Mouse (Mus musculus) cortical plate, adult 2 months (tissue): ENCODE measurements around the gene Ldlrap1. TPM values are rescaled to one million over a fixed set of nuclear protein-coding genes. Genes with fewer than 3 reads are reported as not detected.
A peak's percentile ranks its signal among the peaks of the same experiment; 100 is the strongest.

ENCODE experiments used
- H3K27ac ChIP-seq: fragments of 200-500 bp; 2 replicates; pipeline ENCODE4 v1.5.1; 2012; ENCODE audit warnings: low read length, control low read depth, inconsistent platforms; ENCODE audit not compliant: insufficient read depth
- H3K4me1 ChIP-seq: fragments of 200-500 bp; 2 replicates; pipeline ENCODE4 v1.6.1; 2011; ENCODE audit warnings: low read length; ENCODE audit not compliant: control insufficient read depth, insufficient read depth
- H3K4me3 ChIP-seq: fragments of 200-500 bp; 2 replicates; pipeline ENCODE4 v1.5.1; 2011; ENCODE audit warnings: mild to moderate bottlenecking, low read length, control low read depth; ENCODE audit not compliant: insufficient read depth
- CTCF ChIP-seq: fragments of 200-500 bp; IDR thresholded peaks from 2 replicates; pipeline ENCODE4 v1.5.1; 2011; ENCODE audit warnings: mild to moderate bottlenecking, control low read depth, low read length; ENCODE audit not compliant: insufficient read depth; ENCODE audit errors: extremely low read depth
- POLR2A ChIP-seq: fragments of 200-500 bp; IDR thresholded peaks from 2 replicates; pipeline ENCODE4 v1.6.1; 2011; ENCODE audit warnings: mild to moderate bottlenecking, low read length, control low read depth; ENCODE audit not compliant: insufficient read depth; ENCODE audit errors: extremely low read depth
- polyA plus RNA-seq: library from polyadenylated mRNA; depleted of rRNA; stranded (reverse); fragments of >200 nt; gene quantifications from 2 replicates; pipeline ENCODE4 v1.2.3, GENCODE M21; 2012

Ldlrap1 gene
- polyA plus RNA-seq, 1 experiment = 3.0 TPM

DNA sequence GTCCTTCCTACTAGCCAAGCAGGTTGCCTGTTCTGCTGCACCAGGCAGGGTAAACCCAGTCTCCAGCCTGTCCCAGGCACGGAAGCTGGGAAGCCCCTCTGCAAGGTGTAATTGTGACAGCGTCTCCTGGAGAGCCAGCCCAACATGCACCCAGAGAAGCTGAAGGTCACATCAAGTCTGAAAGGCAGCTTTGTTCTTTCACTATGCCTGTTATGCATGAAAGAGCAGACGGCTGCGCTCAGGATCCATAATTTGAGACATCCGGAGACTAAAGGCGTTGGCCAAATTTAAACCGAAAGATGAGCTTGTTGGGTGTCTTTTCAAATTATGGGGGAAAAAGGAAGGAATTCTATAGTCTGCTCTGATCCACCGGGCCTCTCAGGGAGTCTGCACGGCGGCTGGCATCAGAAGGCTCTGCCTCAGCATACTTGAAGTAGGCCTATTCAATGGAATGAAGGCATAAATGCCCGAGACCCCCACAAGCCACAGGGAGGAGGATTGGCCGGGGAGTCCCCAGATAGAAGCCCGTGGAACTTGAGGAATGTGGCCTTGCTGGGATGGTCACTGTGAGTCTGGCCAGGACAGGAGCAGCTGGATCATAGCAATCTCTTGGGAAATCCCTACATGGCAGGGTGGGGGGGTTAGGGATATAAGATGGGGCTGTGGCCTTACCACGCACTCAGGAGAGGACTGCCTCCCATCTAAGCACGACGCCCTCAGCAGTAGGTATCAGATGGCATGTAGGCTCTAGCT is 23.8 kb downstream of the Ldlrap1 start:
- Histone ChIP-seq H3K4me3 (no peak overlapping the region), H3K4me1 (peaks cover 8% of the 10 kb centered on the region), H3K27ac (peak overlapping the region; percentile 10; the same call in 1 of the 2 replicates)
- TF ChIP-seq POLR2A (no peak), CTCF (no peak)

DNA sequence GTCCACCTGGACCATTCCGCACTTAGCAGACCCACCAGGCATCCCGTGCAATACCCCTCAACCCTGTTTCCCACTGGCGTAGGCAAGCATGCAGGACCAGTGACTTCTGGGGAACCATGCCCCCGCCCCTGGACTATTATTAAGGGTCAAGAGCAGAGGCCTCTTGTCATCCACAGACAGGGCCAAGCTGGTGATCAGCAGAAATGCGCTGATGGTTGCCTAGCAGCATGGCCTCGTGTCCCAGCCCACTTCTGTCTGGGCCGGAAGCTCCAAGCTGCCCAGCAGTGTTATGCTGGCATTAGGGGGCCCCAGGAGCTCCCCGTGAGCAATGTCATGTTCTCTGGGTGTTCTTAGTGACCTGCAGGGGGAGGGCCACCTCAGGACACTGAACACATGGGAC is 25.9 kb downstream of the Ldlrap1 start:
- Histone ChIP-seq H3K27ac (no peak overlapping the region), H3K4me3 (no peak overlapping the region), H3K4me1 (peaks cover 9% of the 10 kb centered on the region)
- TF ChIP-seq POLR2A (no peak), CTCF (no peak)

DNA sequence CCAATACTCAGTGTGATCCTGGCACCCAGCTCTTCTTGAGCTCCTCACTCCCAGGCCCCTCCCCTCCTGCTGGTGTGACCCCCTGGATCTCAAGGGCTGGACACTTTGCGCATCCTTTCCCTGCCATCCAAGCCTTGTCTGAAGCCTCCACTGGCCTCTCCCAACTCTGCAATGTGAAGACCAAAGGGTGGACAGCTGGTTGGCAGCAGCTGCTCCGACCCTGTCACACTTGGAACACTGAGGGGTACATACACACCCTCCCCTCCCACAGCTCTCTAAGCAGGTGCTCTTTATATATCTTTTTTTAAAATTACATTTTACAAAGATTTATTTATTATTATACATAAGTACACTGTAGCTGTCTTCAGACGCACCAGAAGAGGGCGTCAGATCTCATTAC is 27.6 kb downstream of the Ldlrap1 start:
- no peak overlapping the region for H3K4me3 ChIP-seq
- TF ChIP-seq POLR2A = no peak
- TF ChIP-seq CTCF = no peak
- peaks cover 9% of the 10 kb centered on the region for H3K4me1 ChIP-seq
- no peak overlapping the region for H3K27ac ChIP-seq

DNA sequence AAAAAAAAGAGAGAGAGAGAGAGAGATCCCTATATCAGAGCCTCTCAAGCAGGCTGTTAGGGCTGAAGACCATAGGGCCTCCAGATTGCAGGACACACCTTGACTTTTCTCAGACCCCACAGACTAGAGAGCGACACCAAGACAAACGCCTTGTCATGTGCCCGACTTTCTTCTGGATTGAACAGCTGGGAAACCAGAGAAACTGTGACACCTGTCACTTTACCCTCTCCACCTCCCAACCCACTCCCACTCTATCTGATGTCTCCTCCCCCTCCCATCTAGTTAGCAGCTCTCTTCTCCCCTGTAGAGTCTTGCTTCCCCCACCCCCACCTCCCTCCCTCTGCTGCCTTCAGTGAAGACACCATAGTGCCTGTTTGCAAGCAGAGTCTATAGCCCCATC is 28.3 kb downstream of the Ldlrap1 start:
- H3K4me1 ChIP-seq = peaks cover 9% of the 10 kb centered on the region
- H3K27ac ChIP-seq = no peak overlapping the region
- TF ChIP-seq POLR2A = no peak
- no peak for TF ChIP-seq CTCF
- H3K4me3 ChIP-seq = no peak overlapping the region

DNA sequence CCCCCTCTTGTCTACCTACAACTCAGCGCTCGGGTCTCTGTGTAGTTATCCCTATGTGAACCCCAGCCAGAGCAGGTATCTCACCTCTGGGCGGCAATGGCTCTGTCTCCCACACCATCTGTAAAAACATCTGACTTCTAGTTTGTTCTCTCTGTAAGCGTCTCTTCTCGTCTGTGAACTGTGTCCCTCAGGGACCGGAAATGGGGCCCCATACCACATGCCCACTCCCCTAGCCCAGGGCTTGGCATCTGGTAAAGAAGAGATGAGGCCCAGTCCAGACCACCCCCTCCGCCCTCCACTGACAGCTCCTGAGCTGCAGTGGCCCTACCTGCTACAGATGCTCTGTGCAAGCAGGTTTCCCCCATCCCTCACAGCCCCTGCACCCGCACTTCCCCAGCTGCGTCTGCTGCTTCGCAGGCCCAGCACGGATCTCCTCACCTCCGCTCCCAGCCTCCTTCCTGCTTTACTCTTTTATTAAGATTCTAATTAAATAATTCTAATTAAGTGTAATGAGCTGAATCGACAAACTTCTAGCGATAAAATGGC is 30.4 kb downstream of the Ldlrap1 start:
- 0 out of 2 replicates have a peak overlapping the region, but pooled peaks have one; percentile 6 for H3K27ac ChIP-seq
- no peak overlapping the region for H3K4me3 ChIP-seq
- peaks cover 7% of the 10 kb centered on the region for H3K4me1 ChIP-seq
- TF ChIP-seq CTCF (no peak), POLR2A (no peak)

DNA sequence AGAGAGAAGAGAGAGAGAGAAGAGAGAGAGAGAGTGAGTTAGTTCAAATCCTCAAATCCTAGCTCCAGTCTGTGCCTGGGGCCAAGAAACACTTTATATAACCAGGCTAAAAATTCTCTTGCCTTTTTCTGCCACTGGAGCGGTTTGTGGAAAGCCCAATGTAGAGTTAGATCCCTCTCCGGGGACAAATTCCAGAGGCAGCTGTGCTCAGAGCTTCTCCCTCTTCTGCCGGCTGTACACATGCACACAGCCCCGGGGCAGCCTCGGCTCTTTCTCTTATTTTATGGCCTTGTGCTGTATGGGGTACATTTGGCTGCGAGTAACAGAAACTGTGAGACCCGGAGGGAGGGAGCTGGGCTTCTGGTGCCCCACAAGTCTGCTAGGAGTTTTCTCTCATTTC is 31.7 kb downstream of the Ldlrap1 start:
- peaks cover 7% of the 10 kb centered on the region for H3K4me1 ChIP-seq
- 0 out of 2 replicates have a peak, but pooled peaks have one; percentile 24 for TF ChIP-seq POLR2A
- TF ChIP-seq CTCF = no peak
- peak overlapping the region; percentile 38; the same call in 1 of the 2 replicates for H3K27ac ChIP-seq
- H3K4me3 ChIP-seq = no peak overlapping the region

DNA sequence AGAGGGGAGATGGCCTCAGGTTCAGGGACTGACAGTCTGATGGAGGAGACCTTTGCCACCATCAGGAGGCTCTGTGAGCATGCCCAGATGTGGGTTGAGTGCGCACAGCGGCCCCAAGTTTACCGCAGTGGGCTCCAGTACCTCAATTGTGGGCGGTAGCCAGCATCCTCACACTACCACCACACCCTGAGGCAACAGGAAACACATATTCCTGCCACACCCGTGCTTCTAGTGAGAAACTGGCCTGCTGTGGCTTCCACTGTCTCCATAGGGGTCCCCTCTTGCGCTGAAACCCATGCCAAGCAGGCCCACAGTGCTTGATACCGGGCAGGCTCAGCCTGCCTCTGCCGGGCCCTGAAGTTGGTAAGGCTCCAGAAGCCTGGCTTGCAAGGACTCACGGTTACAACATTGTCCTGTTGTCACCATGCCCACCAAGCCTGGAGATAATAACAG is 33.2 kb downstream of the Ldlrap1 start:
- H3K27ac ChIP-seq = peak overlapping the region; percentile 36; the same call in 1 of the 2 replicates

DNA sequence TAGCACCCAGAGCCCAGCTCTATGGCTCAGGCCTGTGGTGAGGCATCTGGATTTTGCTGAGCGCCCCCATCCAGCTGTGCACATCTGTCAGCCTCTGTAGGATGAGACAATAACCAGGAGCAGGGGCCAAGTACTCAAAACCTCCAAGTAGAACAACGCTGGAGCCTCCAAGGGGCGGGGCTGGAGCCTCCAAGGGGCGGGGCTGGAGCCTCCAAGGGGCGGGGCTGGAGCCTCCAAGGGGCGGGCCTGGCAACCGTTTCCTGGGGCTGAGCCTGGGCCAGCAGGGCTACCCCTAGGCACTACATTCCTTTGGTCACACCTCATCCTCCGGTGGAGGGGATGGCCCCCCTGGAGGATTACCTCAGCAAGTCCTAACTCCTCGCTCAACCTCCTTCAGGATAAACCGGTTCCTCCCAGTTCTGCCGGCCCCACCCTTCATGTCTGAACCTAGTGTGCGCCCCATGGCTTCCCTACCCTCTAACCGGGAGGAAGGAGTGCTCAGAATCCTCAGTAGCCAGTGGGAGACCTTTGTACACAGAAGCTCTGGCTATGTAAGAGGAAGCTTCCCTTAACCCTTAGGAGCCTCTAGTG is 33.7 kb downstream of the Ldlrap1 start:
- Histone ChIP-seq H3K4me3 (no peak overlapping the region), H3K27ac (peak overlapping the region; percentile 36; the same call in 1 of the 2 replicates), H3K4me1 (peaks cover 7% of the 10 kb centered on the region)
- TF ChIP-seq POLR2A (no peak), CTCF (no peak)

More for the DNA sequence above, 33.2 kb downstream of the Ldlrap1 start:
- TF ChIP-seq POLR2A (no peak), CTCF (no peak)
- Histone ChIP-seq H3K4me1 (peaks cover 7% of the 10 kb centered on the region), H3K4me3 (no peak overlapping the region)

DNA sequence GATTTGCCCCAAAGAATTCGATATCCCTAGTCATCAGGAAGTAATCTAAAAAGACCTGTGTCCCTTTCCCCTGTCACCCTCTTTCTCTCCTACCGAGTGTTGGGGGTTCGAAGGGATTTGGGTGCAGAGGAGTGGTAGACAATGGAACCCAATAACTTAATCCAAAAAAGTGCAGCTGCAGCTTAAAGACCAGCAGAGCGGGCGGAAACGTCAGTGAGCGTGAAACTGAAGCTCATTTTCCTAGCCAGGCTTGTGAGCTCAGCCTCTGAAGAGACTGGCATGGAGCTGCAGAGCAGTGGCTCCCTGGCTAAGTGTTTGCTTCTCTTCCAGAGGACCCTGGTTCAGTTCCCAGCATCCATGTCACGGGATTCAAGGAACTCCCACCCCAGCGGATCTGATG is 34.5 kb downstream of the Ldlrap1 start:
- H3K4me3 ChIP-seq = no peak overlapping the region
- no peak for TF ChIP-seq CTCF
- TF ChIP-seq POLR2A = no peak
- peaks cover 7% of the 10 kb centered on the region for H3K4me1 ChIP-seq
- no peak overlapping the region for H3K27ac ChIP-seq
